Mouse (Mus musculus): Measurements from ENCODE around the gene Aff2.
A peak's percentile ranks its signal among the peaks of the same experiment; 100 is the strongest.

The Aff2 gene

GRCm38 (mm10) chrX:69744962-69745597 lies 385.0 kb downstream of the Aff2 start:
- no peak for DNase-seq (ENCODE audit: low spot score)

GRCm38 (mm10) chrX:69801890-69802439 lies 441.9 kb downstream of the Aff2 start:
- no peak for DNase-seq (ENCODE audit: low spot score)

GRCm38 (mm10) chrX:69802481-69802880 lies 442.4 kb downstream of the Aff2 start:
- no peak for DNase-seq (ENCODE audit: low spot score)

- DNase-seq (ENCODE audit: low spot score) = no peak
Observed at GRCm38 (mm10) chrX:69811798-69812197, 451.7 kb downstream of the Aff2 start.

- DNase-seq (ENCODE audit: low spot score) = no peak
Observed at GRCm38 (mm10) chrX:69815054-69815453, 455.0 kb downstream of the Aff2 start.

GRCm38 (mm10) chrX:69817679-69818078 lies 457.6 kb downstream of the Aff2 start:
- no peak for DNase-seq (ENCODE audit: low spot score)

GRCm38 (mm10) chrX:69818188-69818587 lies 458.1 kb downstream of the Aff2 start:
- DNase-seq (ENCODE audit: low spot score) = no peak

- no peak for DNase-seq (ENCODE audit: low spot score)
Observed at GRCm38 (mm10) chrX:69867601-69868000, 507.5 kb downstream of the Aff2 start.

GRCm38 (mm10) chrX:69891713-69892112 lies 531.6 kb downstream of the Aff2 start:
- DNase-seq (ENCODE audit: low spot score) = peak; percentile 14

All from embryo, embryonic 10.5 days (tissue).